Comparison of ENCODE assay signal across 11 mouse cellular contexts in the genomic region with DNA sequence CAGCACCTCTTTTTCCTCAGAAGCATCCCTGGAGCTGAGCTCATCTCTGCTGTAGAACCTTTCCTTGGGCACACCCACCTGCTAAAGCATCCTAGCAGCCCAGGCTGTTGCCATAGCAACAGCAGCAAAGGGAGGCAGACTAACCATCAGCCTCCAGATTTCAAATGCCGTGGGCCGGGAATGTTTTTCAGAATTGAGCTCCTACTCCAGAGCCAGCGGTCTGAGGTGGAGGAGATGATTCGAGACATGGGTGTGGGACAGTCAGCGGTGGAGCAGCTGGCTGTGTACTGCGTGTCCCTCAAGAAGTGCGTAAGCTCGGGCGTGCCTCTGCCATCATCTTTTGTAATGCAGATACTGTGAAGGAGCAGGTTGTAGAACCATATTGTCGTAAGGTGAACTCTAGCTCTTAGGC. TPM values are rescaled to one million over a fixed set of nuclear protein-coding genes. Genes with fewer than 3 reads are reported as not detected.
A peak's percentile ranks its signal among the peaks of the same experiment; 100 is the strongest.
DNase-seq lines count a peak whose midpoint lies in the region; ATAC-seq and TF ChIP-seq lines count a peak whose summit lies in the region.
"Had no signal": no experiment of that assay in that cellular context is flagged by ENCODE, and none has a peak within 500 bp of the region (broad histone marks: within the 10 kb centered on the region; RNA-seq: fewer than 3 reads in every experiment).

No protein-coding gene starts in this region.

- no peak overlapping the region for H3K4me2 ChIP-seq in liver, embryonic 13.5 days
- H3K4me2 ChIP-seq: embryonic facial prominence, embryonic 12.5 days had no signal

- no peak overlapping the region for H3K9ac ChIP-seq in liver, embryonic 13.5 days
- H3K9ac ChIP-seq: embryonic facial prominence, embryonic 12.5 days had no signal

- ATAC-seq in liver, embryonic 13.5 days (ENCODE audit: low read depth) = no peak
- ATAC-seq in cerebellum, adult (ENCODE audit: insufficient number of reproducible peaks, low FRiP score, low TSS enrichment) = no peak

- intact Hi-C loops in left cerebral cortex, adult 2 months (cut with DNase I) = loop anchor here (5.0 kb wide), 1 partner anchor 106 kb away; no protein-coding TSS in a partner anchor

- 0 out of 2 replicates have a peak overlapping the region, but pooled peaks have one; percentile 25 for H3K27ac ChIP-seq in liver, embryonic 13.5 days
- H3K27ac ChIP-seq in left cerebral cortex, adult 2 months = peak overlapping the region; percentile 95
- H3K27ac ChIP-seq: embryonic facial prominence, embryonic 12.5 days; macrophage had no signal

- 89% methylated on average over 10 of the region's 10 CpGs for WGBS in liver, embryonic 13.5 days (ENCODE audit: insufficient replicate concordance)

- no peaks in the 10 kb centered on the region for H3K27me3 ChIP-seq in liver, embryonic 13.5 days
- H3K27me3 ChIP-seq: embryonic facial prominence, embryonic 12.5 days had no signal

- no peaks in the 10 kb centered on the region for H3K9me3 ChIP-seq in liver, embryonic 13.5 days (replicated peaks)
- H3K9me3 ChIP-seq: embryonic facial prominence, embryonic 12.5 days had no signal

- TF ChIP-seq CTCF in left cerebral cortex, adult 2 months (IDR thresholded peaks at IDR 0.05) = no peak

- peaks cover 17% of the 10 kb centered on the region for H3K4me1 ChIP-seq in liver, embryonic 13.5 days (replicated peaks)
- H3K4me1 ChIP-seq: embryonic facial prominence, embryonic 12.5 days had no signal

- H3K36me3 ChIP-seq in liver, embryonic 13.5 days = peaks cover 94% of the 10 kb centered on the region

- no peak for DNase-seq in liver, embryonic 13.5 days
- no peak for DNase-seq in liver
- DNase-seq in frontal cortex, postnatal 14 days (ENCODE audit: low spot score in 2 of 2) = peak; percentile 72 to 81
- peak; percentile 77 to 82 for DNase-seq in left cerebral cortex, adult 2 months (ENCODE audit: extremely low spot score in 1 of 2, low spot score in 2 of 2)
- DNase-seq in right cerebral cortex, postnatal 14 days = peak; percentile 75
- no peak for DNase-seq in lung, postnatal 36 days
- no peak for DNase-seq in urinary bladder, postnatal 14 days (ENCODE audit: low spot score)

- no peak overlapping the region for H3K4me3 ChIP-seq in liver, embryonic 13.5 days (replicated peaks)
- peak overlapping the region; percentile 24 for H3K4me3 ChIP-seq in left cerebral cortex, adult 2 months
- H3K4me3 ChIP-seq: embryonic facial prominence, embryonic 12.5 days had no signal

RNA-seq across cellular contexts. Expression of a gene that starts 11.4 kb away (rescaled TPM):
- polyA plus RNA-seq in liver, embryonic 13.5 days (2015; fragmentation: Nextera tagmentation; extraction: Ambion mirVana) = 17.3 and 18.9 TPM in 2 replicates
- total RNA-seq in left cerebral cortex, adult 2 months (2021) = 10 to 100 TPM in 1 of 2 experiments, 1 to 10 TPM in 1; 9.5 to 10.9 TPM

RNA-seq across cellular contexts. Expression of a gene that starts 13.9 kb away (rescaled TPM):
- 56.5 and 56.9 TPM in 2 replicates for polyA plus RNA-seq in liver, embryonic 13.5 days (2015; fragmentation: Nextera tagmentation; extraction: Ambion mirVana)
- 1 to 10 TPM; 2.6 to 3.8 TPM for total RNA-seq in left cerebral cortex, adult 2 months (2021)

RNA-seq across cellular contexts. Expression of a gene that starts 21.5 kb away (rescaled TPM):
- polyA plus RNA-seq in liver, embryonic 13.5 days (2015; fragmentation: Nextera tagmentation; extraction: Ambion mirVana) = 0.53 and 0.56 TPM in 2 replicates
- total RNA-seq in left cerebral cortex, adult 2 months (2021) = under 1 TPM; 0.28 to 0.66 TPM
- polyA plus RNA-seq: large intestine, adult 2 months had no signal

RNA-seq across cellular contexts. Expression of a gene that starts 24.3 kb away (rescaled TPM):
- 55.7 and 60.5 TPM in 2 replicates for polyA plus RNA-seq in liver, embryonic 13.5 days (2015; fragmentation: Nextera tagmentation; extraction: Ambion mirVana)
- total RNA-seq in left cerebral cortex, adult 2 months (2021) = 1 to 10 TPM; 2.8 to 4.0 TPM

RNA-seq across cellular contexts. Expression of a gene that starts 25.9 kb away (rescaled TPM):
- polyA plus RNA-seq in liver, embryonic 13.5 days (2015; fragmentation: Nextera tagmentation; extraction: Ambion mirVana) = 0.13 and 0.28 TPM in 2 replicates
- total RNA-seq in left cerebral cortex, adult 2 months (2021) = 100 to 1,000 TPM; 330 to 356 TPM
- polyA plus RNA-seq: macrophage had no signal

Comparison
In these comparisons a context has a peak if more than half of its experiments do, and no peak if none do; other contexts are left out.
1. DNase-seq: peak in frontal cortex, postnatal 14 days (2 of 2), left cerebral cortex, adult 2 months (2 of 2) and right cerebral cortex, postnatal 14 days (single experiment); none in liver, embryonic 13.5 days (single experiment), liver (single experiment), lung, postnatal 36 days (single experiment) and urinary bladder, postnatal 14 days (single experiment).